Mouse (Mus musculus): ENCODE measurements around the gene Thbs2.

- TF ChIP-seq CTCF (IDR thresholded peaks at IDR 0.05; ENCODE audit: control insufficient read depth, insufficient read depth, insufficient replicate concordance, low read depth, low read length) (no peak), POLR2A (IDR thresholded peaks at IDR 0.05; ENCODE audit: control insufficient read depth, low read depth, low read length) (no peak)
Observed at GRCm38 (mm10) chr17:14735493-14736004, 41.5 kb upstream of the Thbs2 start.

Measured in testis, adult 2 months (tissue).